ENCODE assay signal across 8 mouse cellular contexts in genomic region chr1:77513411-77513941, GRCm38 (mm10). TPM values are rescaled to one million over a fixed set of nuclear protein-coding genes. Genes with fewer than 3 reads are reported as not detected.
DNase-seq lines count a peak whose midpoint lies in the region; TF ChIP-seq lines count a peak whose summit lies in the region.

No protein-coding gene starts in this region.

- peak; percentile 94 for DNase-seq in brain, embryonic 14.5 days (ENCODE audit: low read depth)
- DNase-seq in heart, adult 18-20 months = peak; percentile 68 to 74
- DNase-seq in kidney, adult 11 months = peak; percentile 68
- DNase-seq in left cerebral cortex, postnatal 25 days (ENCODE audit: low spot score in 2 of 2) = peak; percentile 70 to 81
- DNase-seq in mesoderm, embryonic 11.5 days (ENCODE audit: low read depth, low spot score) = peak; percentile 57
- peak; percentile 53 for DNase-seq in right cerebral cortex, postnatal 4 days
- no peak for DNase-seq in spleen, adult 18-20 months

- no peak for TF ChIP-seq CTCF in E14TG2a.4 (conservative IDR thresholded peaks at IDR 0.05; ENCODE audit: low read length)
- peak; percentile 31; the same call in 1 of the 2 replicates for TF ChIP-seq CTCF in brain, embryonic 14.5 days (IDR thresholded peaks at IDR 0.05; ENCODE audit: borderline replicate concordance, extremely low read depth, insufficient read depth, insufficient read length)

- no peaks in the 10 kb centered on the region for H3K9me3 ChIP-seq in E14TG2a.4 (ENCODE audit: low read length)

- H3K36me3 ChIP-seq in E14TG2a.4 (ENCODE audit: insufficient read depth, low read length) = peaks cover 35% of the 10 kb centered on the region

- H3K4me3 ChIP-seq in E14TG2a.4 (replicated peaks; ENCODE audit: low read length) = peak overlapping the region; percentile 88

- peaks cover 3% of the 10 kb centered on the region; the same call in 1 of the 2 replicates for H3K27me3 ChIP-seq in E14TG2a.4 (ENCODE audit: insufficient read depth, low read length)

- H3K4me1 ChIP-seq in E14TG2a.4 (replicated peaks; ENCODE audit: low read depth, low read length) = peaks cover 60% of the 10 kb centered on the region

- no peak for TF ChIP-seq POLR2A in brain, embryonic 14.5 days (IDR thresholded peaks at IDR 0.05; ENCODE audit: borderline replicate concordance, extremely low read depth, insufficient read depth, insufficient read length, poor library complexity, severe bottlenecking)

- intact Hi-C loops in left cerebral cortex, postnatal 25 days (cut with DNase I) = loop anchor here (2.0 to 10.0 kb wide), 7 partner anchors 409 to 1771 kb away; no protein-coding TSS in a partner anchor

RNA-seq across cellular contexts. Expression of gene Epha4, which starts 1.4 kb away (rescaled TPM):
- 56.5 and 61.0 TPM in 2 replicates for polyA plus RNA-seq in brain, embryonic 14.5 days (2012; rRNA removed)
- 10 to 100 TPM; 45.0 to 48.9 TPM for total RNA-seq in heart, adult 18-20 months (2021)
- 100 to 1,000 TPM; 177 to 192 TPM for total RNA-seq in left cerebral cortex, postnatal 25 days (2021)

Comparison
In these comparisons a context has a peak if more than half of its experiments do, and no peak if none do; other contexts are left out.
1. DNase-seq: peak in brain, embryonic 14.5 days (single experiment), heart, adult 18-20 months (2 of 2), kidney, adult 11 months (single experiment), left cerebral cortex, postnatal 25 days (2 of 2), mesoderm, embryonic 11.5 days (single experiment) and right cerebral cortex, postnatal 4 days (single experiment); none in spleen, adult 18-20 months (0 of 2).